Mouse (Mus musculus) erythroblast, embryonic 14.5 days (primary cell): ENCODE data around the gene Best3.

Source experiments
- GATA1 ChIP-seq: IDR thresholded peaks from 2 replicates; pipeline ENCODE4 v1.6.1; 2012; ENCODE audit warnings: low read length, inconsistent platforms, mixed read lengths
- TAL1 ChIP-seq: IDR thresholded peaks from 3 replicates; pipeline ENCODE4 v1.6.1; 2012; ENCODE audit warnings: low read length, inconsistent platforms, mixed read lengths

GRCm38 (mm10) chr10:117042295-117042694, 56.2 kb downstream of the Best3 start:
- TF ChIP-seq GATA1 (no peak), TAL1 (no peak)
